Mouse (Mus musculus) spleen, postnatal 36 days (tissue): ENCODE data around the gene Znrf3.
"Not testable (repeated sequence)": the region's sequence is repeated elsewhere in the genome, so short reads cannot be mapped to it uniquely, and the experiment has no call there.

Experiments
- DNase-seq, 2 experiments: peaks; one replicate each; pipeline ENCODE4 v3.0.0; 2022; ENCODE audit warnings: low spot score in 2 of 2, mixed read lengths in 1 of 2

Gene Znrf3

DNA sequence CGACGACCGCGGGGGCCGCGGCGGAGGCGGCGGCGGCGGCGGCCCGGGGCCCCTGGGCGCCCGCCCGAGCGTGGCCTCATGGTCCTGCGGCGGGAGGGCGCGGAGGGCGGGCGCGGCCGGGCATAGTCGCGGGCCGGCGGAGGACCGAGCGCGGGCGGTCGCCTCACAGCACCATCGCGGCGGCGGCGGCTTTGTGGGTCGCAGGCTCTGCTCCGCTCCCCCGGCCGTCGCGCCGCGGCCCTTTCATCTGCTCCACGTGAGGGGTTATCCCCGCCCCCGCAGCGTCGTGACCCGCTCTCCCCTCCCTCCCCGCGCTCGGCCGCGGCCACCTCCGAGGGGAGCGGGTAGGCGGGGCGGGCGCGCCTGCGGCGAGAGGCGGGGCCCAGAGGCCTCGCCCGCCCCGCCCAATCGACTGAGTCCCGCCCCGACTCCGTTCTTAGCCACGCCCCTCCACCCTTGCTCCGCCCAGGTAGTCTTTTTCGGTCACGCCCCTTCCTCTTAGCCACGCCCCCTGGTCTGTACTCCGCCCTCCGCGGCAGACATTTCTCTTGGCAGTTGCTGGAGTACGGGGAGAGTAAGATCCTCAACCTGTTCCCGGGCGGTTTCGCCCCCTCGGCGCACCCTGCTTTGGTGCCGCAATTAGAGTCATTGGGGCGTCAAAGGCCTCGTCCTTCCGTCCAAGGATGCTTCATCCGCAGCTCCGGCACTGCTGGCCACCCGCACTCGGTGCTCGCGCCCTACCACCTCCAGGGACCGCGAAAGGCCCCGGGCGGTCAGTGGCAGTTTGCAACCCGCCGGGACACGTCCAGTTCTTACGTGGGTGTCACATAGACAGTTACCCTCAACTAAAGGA, at the start of gene Znrf3:
Znrf3 (minus strand) TSS at position 249 of the 853 bp plus-strand sequence.
- DNase-seq, result peak; percentile 87 to 88

- no peak for DNase-seq
These were observed 49.2 kb upstream of the Znrf3 start for GRCm38 (mm10) chr11:5493869-5494268.

GRCm38 (mm10) chr11:5491912-5492311, 47.3 kb upstream of the Znrf3 start:
- no peak for DNase-seq

DNA sequence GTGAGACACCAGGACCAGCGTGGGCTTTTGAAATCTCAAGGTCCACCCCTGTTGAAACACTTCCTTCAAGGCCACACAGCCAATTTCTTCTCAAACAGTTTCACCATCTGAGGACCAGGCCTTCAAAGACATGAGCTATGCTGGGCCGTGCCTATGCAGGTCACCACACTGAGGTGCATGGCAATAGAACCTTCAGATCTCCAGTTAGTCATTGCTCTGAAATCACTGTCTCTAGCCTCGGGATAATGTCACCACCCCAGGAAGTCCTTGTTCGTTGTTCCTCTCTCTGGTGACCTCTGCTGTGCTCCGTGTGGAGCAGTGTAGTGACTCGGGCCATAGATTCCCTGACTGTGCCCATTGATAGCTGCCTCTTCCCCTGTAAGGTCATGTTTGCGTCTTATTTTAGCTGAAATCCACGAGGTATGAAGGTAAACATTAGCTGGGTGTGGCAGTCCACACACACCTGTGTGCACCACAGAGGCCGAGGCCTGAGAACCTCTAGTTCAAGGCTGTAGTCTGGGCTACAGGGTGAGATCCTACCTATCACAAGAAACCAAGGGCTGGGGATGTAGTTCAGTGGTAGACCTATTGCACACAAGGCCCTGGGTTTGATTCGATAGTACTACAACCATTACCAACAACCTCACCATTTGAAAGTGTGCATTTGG, 46.5 kb upstream of the Znrf3 start:
- no peak for DNase-seq

DNA sequence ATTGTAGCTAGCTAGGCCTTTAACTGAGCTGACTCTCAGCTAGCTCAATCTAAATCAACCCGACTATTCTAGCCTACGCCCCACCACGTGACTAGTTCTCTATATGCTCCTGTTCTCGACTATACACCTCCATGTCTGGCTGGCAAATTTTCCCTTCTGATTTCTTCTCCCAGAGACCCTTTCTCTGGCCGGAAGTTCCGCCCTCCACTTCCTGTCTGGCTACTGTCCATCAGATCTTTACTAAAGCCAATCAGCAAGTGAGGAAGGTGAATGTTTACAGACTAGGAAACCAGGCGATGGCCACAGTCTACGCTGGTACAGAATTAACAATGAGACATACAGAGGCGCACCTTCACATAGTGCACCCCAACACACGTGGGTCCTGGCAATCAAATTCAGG, 44.8 kb upstream of the Znrf3 start:
- not testable (repeated sequence) for DNase-seq

DNA sequence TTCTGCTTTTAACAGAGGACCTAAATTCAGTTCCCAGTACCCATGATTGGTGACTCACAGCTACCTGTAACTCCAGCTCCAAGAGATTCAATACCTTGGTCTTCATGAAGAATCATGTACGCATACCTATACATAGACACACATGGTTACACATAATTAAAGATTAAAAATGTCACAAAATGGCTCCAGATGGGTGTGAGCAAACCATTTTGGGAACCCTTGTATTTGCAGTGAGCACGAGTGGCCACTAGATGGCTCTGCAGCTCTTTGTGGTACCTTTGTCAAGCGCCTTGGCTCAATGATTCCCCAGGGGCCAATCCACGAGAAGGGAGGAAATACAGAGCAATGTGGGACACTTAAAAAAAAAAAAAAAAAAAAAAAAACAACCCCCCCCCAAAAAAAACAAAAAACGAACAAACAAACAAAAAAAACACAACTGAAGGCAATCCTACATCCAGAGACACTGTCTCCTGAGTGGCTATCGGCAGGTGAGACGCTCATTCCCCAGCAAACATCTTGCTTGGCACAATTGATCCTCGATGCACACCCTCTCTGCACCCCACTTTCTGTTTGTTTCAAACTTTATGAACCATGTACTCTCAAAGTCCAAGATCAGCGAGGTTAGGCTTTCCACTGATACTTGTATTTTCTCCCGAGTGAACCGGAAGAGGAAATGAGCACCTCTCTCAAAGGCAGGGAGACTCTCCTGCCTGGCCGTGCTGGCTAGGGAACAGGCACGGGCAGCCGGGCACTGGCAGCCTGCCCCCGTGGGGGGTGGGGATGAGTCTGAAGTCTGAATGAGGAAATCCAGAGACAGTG, 40.8 kb upstream of the Znrf3 start:
- peak; percentile 79 to 89 for DNase-seq

- no peak for DNase-seq
These were observed 37.9 kb upstream of the Znrf3 start for GRCm38 (mm10) chr11:5482581-5482980.

DNA sequence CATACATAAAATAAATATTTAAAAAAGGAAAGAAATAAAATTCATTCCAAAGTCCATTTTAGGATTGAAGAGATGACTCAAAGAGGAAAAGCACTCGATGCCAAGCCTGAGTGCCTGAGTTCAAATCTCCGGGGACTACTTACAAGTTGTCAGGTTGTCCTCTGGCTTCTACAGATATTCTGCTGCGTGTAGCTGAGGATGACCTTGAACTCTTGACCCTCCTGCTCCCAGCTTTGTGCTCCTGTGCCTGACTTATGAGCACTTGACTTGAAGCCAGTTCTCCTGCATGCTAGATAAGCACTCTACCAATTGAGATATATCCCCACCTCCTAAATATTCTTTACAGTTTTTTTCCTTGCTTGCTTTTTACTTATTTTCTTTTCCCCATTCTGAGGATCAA, 34.2 kb upstream of the Znrf3 start:
- no peak for DNase-seq

GRCm38 (mm10) chr11:5478193-5478592, 33.5 kb upstream of the Znrf3 start:
- DNase-seq, result no peak

GRCm38 (mm10) chr11:5476806-5477205, 32.2 kb upstream of the Znrf3 start:
- DNase-seq, result no peak

DNA sequence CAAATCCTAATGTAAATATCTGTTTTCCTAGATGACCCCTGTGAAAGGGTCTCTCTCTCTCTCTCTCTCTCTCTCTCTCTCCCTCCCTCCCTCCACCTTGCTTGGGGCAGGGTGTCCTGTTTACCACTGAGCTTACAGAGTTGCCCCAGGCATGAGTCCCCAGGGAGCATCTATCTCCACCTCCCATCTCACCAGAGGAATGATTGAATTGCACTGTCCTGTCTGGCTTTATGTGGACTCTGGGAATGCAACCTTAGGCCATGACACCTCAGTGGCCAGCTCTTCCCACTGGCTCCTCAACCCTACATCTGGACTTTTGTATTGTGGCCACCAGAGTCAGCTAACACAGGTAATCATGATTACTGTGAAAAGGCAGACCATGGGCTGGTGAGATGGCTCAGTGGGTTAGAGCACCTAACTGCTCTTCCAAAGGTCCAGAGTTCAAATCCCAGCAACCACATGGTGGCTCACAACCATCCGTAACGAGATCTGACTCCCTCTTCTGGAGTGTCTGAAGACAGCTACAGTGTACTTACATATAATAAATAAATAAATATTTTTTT, 31.0 kb upstream of the Znrf3 start:
- DNase-seq, result not testable (repeated sequence)

GRCm38 (mm10) chr11:5474130-5474529, 29.5 kb upstream of the Znrf3 start:
- DNase-seq, result peak; percentile 10 to 34

DNA sequence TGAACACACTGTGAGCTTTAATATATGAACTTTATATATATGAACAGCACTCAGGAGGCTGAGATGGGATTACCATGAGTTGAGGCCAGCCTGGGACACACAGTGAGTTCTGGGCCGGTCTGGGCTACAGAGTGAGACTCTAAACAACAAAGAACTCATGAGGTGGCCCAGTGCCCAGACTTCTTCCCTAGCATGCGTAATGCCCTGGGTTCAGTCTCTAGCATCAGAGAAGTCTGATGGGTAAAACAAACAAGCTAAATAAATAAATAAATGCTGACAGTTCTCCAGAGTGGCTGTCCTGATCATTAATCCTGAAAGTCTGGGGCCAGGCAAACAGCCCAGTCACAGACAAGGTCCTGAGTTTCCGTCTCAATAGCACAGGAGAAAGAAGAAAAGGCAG, 25.4 kb upstream of the Znrf3 start:
- no peak for DNase-seq

- DNase-seq, result peak; percentile 16 to 25
These were observed 24.4 kb upstream of the Znrf3 start for GRCm38 (mm10) chr11:5469084-5469483.

- no peak for DNase-seq
These were observed 23.8 kb upstream of the Znrf3 start for GRCm38 (mm10) chr11:5468471-5468870.

DNA sequence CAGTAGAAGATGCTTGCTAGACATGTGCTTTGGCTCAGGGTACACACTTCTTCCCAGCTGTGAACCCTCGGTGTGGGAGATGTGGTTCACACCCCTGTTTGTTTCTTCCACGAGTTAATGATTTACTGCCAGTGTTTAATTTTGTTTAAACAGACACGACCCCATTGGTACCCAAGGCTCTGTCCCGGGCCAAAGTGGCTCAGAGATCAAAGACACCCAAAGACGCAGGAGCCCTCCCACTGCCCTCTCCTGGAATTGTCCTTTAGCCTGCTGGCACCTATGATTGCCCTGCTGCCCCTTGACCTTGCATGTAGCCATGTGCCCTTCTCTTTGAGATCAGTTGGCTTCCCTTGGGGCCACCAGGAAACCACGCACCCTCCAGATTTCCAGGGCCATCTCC, 7.3 kb upstream of the Znrf3 start:
- DNase-seq, result no peak

DNA sequence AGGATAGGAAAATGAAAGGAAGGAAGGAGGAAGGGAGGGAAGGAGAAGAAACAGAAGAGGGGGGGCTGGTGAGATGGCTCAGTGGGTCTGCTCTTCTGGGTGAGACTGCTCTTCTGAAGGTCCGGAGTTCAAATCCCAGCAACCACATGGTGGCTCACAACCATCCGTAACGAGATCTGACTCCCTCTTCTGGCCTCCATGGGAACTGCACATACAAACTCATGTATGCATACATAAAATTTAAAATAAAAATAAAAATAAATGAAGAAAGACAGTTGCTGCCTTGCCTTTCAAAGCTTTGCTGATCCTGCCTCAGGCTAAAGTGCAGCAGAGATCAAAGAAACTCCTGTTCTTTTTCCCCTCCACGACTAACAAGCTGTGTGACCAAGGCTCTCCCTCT, 6.7 kb upstream of the Znrf3 start:
- no peak for DNase-seq

DNA sequence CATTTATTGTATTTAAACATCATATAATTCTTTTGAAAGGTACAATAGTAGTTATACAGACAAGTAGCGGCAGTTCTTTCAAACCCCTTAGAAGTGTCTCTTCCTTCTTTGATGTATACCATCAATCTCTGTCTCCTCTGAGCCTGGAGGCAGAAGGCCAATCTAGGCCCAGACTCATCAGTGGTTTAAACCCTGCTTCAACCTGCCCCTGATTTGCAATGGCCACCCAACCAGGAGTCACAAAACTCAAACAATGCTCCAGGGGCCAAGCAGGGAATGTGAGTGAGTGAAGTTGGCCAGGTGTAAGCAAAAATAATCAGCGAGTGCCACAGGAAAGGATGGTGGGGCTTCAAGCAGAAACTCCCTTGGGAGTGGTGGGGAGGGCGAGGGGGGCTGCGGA, 6.1 kb upstream of the Znrf3 start:
- no peak for DNase-seq

DNA sequence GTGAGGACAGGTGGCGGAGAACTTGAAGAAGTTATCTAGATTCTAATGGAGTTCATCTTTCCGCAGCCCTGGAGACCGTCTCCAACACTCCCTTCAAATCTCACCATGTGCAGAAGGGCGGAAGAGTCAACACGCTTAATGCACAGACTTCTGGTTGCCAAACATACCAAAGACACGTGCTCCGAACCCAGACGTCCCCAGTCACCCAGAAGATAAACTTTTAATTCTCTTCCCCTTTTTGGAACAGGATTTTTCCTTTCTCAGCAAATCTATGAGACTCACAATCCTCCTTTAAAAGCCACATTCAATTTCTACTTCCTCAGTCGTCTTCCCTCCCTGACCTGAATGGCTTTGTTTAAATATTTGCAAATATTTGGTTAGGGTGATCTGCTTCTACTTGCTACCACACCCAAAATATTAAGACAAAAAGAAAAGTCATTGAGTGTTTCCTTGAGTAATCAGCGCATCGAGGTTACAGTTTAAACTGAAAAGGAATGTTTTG, 856 bp upstream of the Znrf3 start:
- peak in 1 of 2 experiments; percentile 22 for DNase-seq

- peak; percentile 13 to 41 for DNase-seq
These were observed 431 bp downstream of the Znrf3 start for GRCm38 (mm10) chr11:5444234-5444598.

GRCm38 (mm10) chr11:5443511-5444233, 975 bp downstream of the Znrf3 start:
- peak in 1 of 2 experiments; percentile 4 for DNase-seq
